Mouse (Mus musculus) spleen, adult 2 months (tissue): ENCODE data around the gene Fndc7. TPM values are rescaled to one million over a fixed set of nuclear protein-coding genes. Genes with fewer than 3 reads are reported as not detected.

Source experiments
- DNase-seq, 2 experiments: peaks; one replicate each; pipeline versions ENCODE4 v3.0.0 to v3.0.0-alpha.2; 2012 to 2021; ENCODE audit warnings: low spot score in 2 of 2, low read depth in 1 of 2
- H3K27ac ChIP-seq: fragments of 200-500 bp; 2 replicates; pipeline ENCODE4 v1.5.1; 2012; ENCODE audit warnings: low read length, inconsistent platforms; ENCODE audit not compliant: insufficient read depth
- H3K27me3 ChIP-seq: fragments of 200-500 bp; 2 replicates; pipeline ENCODE4 v1.6.1; 2012; ENCODE audit warnings: mild to moderate bottlenecking, moderate library complexity, low read length, inconsistent platforms; ENCODE audit not compliant: control insufficient read depth, insufficient read depth
- H3K36me3 ChIP-seq: fragments of 200-500 bp; 2 replicates; pipeline ENCODE4 v1.6.1; 2012; ENCODE audit warnings: mild to moderate bottlenecking, low read length, inconsistent platforms; ENCODE audit not compliant: control insufficient read depth, insufficient read depth
- H3K4me1 ChIP-seq: fragments of 200-500 bp; 2 replicates; pipeline ENCODE4 v1.6.1; 2011; ENCODE audit warnings: inconsistent platforms; ENCODE audit not compliant: control insufficient read depth, insufficient read depth, insufficient read length
- H3K4me3 ChIP-seq: fragments of 200-500 bp; 2 replicates; pipeline ENCODE4 v1.5.1; 2011; ENCODE audit warnings: mild to moderate bottlenecking, inconsistent platforms; ENCODE audit not compliant: insufficient read depth, insufficient read length; ENCODE audit errors: extremely low read depth
- CTCF ChIP-seq: fragments of 200-500 bp; IDR thresholded peaks from 2 replicates; pipeline ENCODE4 v1.5.1; 2011; ENCODE audit warnings: mild to moderate bottlenecking, inconsistent platforms; ENCODE audit not compliant: insufficient read depth, insufficient read length, insufficient replicate concordance; ENCODE audit errors: extremely low read depth
- POLR2A ChIP-seq: fragments of 200-500 bp; IDR thresholded peaks from 2 replicates; pipeline ENCODE4 v1.6.1; 2011; ENCODE audit warnings: low read depth, low read length, inconsistent platforms
- WGBS: fragments of 180-500 bp; shearing (Covaris S2); methylation state at CpG from one replicate; pipeline ENCODE4 v1.1.7; 2018; 5-methylcytosine and 5-hydroxymethylcytosine counted together
- polyA plus RNA-seq: library from polyadenylated mRNA; depleted of rRNA; stranded (reverse); fragments of >200 nt; gene quantifications from 2 replicates; pipeline ENCODE4 v1.2.3, GENCODE M21; 2012; rRNA removed

Gene Fndc7
- polyA plus RNA-seq: 1.7 and 2.0 TPM in 2 replicates

DNA sequence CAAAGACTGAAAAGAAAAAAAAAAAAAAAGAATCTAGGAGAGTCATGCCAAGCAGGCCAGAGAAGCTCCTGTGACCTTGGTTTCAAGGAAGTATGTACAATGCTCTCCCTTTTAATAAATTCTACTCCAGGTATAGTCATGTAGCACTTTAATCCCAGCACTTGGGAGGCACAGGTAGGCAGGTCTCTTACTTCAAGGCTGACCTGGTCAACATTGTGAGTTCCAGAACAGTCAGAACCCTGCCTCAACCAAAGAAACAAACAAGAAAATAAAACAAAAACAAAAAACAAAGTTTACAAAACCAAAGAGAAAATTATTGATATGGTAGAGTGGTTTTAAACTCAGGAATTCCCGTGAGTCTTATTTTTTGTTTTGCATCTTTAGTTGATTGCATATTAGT is at the start of gene Fndc7:
Fndc7 (minus strand) TSS at position 101 of the 400 bp plus-strand sequence.
- WGBS: 91% methylated on average over 1 of the region's 1 CpGs
- no peak within 1 kb of the TSS for H3K27ac ChIP-seq
- TF ChIP-seq POLR2A (no peak), CTCF (no peak)
- H3K27me3 ChIP-seq: no peaks in the 10 kb centered on the region
- peaks cover 14% of the 10 kb centered on the region; the same call in 1 of the 2 replicates for H3K4me1 ChIP-seq
- no peaks in the 10 kb centered on the region for H3K36me3 ChIP-seq
- DNase-seq: no peak
- no peak within 1 kb of the TSS for H3K4me3 ChIP-seq

DNA sequence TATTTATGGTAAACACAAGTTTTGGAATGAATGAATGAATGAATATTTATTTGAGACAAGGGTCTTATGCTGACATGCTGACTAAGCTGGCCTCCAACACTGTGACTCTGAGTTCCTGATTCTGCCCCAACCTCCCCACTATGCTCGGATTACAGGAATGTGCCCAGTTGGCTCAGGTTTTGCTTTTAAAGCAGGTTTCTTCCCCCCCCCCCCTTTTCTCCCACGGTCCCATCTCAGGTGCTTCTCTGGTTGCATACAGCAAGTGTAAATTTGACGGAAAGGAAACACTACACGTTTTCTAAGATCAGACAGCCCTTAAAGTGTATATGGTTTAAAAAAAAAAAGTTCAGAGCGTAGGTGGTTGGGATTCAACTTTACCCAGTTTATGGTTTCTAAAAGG is 49.8 kb upstream of the Fndc7 start, which contains the start of gene Henmt1:
Henmt1 (plus strand) TSS at position 301 of the 400 bp plus-strand sequence.
- no peak for DNase-seq
- Histone ChIP-seq H3K36me3 (no peaks in the 10 kb centered on the region), H3K4me3 (peak within 1 kb of the TSS; percentile 12; the same call in 1 of the 2 replicates), H3K27ac (no peak within 1 kb of the TSS), H3K27me3 (no peaks in the 10 kb centered on the region), H3K4me1 (peaks cover 3% of the 10 kb centered on the region; the same call in 1 of the 2 replicates)
- WGBS: 77% methylated on average over 5 of the region's 5 CpGs
- TF ChIP-seq POLR2A (no peak), CTCF (no peak)

GRCm38 (mm10) chr3:108938691-108939090 is 48.9 kb upstream of the Fndc7 start:
- DNase-seq: no peak
- no peak overlapping the region for H3K27ac ChIP-seq
- WGBS: 82% methylated on average over 5 of the region's 5 CpGs
- H3K4me3 ChIP-seq: no peak overlapping the region
- no peak for TF ChIP-seq POLR2A
- TF ChIP-seq CTCF: no peak
- H3K27me3 ChIP-seq: no peaks in the 10 kb centered on the region
- H3K4me1 ChIP-seq: peaks cover 3% of the 10 kb centered on the region; the same call in 1 of the 2 replicates
- no peaks in the 10 kb centered on the region for H3K36me3 ChIP-seq

GRCm38 (mm10) chr3:108933557-108933956 is 43.7 kb upstream of the Fndc7 start:
- H3K4me3 ChIP-seq: no peak overlapping the region
- no peaks in the 10 kb centered on the region for H3K4me1 ChIP-seq
- no peak for TF ChIP-seq CTCF
- H3K27ac ChIP-seq: no peak overlapping the region
- no peak for DNase-seq
- no peaks in the 10 kb centered on the region for H3K27me3 ChIP-seq
- WGBS: 91% methylated on average over 6 of the region's 6 CpGs
- no peaks in the 10 kb centered on the region for H3K36me3 ChIP-seq

GRCm38 (mm10) chr3:108926308-108926707 is 36.5 kb upstream of the Fndc7 start:
- H3K27ac ChIP-seq: no peak overlapping the region
- WGBS: 89% methylated on average over 1 of the region's 1 CpGs

GRCm38 (mm10) chr3:108925677-108926076 is 35.9 kb upstream of the Fndc7 start:
- Histone ChIP-seq H3K4me3 (no peak overlapping the region), H3K4me1 (no peaks in the 10 kb centered on the region), H3K27me3 (no peaks in the 10 kb centered on the region), H3K36me3 (no peaks in the 10 kb centered on the region), H3K27ac (no peak overlapping the region)
- WGBS: 95% methylated on average over 4 of the region's 4 CpGs
- DNase-seq: no peak
- TF ChIP-seq POLR2A: no peak
- no peak for TF ChIP-seq CTCF

More at GRCm38 (mm10) chr3:108926308-108926707, 36.5 kb upstream of the Fndc7 start:
- no peak overlapping the region for H3K4me3 ChIP-seq
- no peak for DNase-seq
- TF ChIP-seq CTCF (no peak), POLR2A (no peak)
- H3K27me3 ChIP-seq: no peaks in the 10 kb centered on the region
- H3K36me3 ChIP-seq: no peaks in the 10 kb centered on the region
- no peaks in the 10 kb centered on the region for H3K4me1 ChIP-seq

DNA sequence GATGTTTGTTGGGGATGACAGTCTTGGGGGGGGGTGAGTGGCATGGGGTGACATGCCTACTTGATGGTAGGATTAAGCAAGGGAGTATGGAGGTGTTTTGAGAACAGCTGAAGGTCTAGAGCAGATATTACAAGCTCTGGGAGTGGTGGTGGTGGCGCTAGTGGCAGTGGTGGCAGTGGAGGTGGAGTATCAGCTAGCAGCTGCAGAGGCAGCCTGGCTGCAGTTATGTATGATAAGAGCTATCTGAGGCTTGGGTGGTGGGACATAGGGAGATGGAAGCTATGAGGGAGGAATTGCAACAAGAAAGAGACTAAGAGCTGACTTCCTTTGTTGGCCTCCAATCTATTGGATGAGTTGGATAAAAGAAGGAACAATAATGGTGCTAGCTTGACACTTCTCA is 32.0 kb upstream of the Fndc7 start:
- DNase-seq: no peak
- Histone ChIP-seq H3K27ac (no peak overlapping the region), H3K27me3 (no peaks in the 10 kb centered on the region), H3K36me3 (no peaks in the 10 kb centered on the region), H3K4me1 (no peaks in the 10 kb centered on the region), H3K4me3 (no peak overlapping the region)
- TF ChIP-seq POLR2A: no peak
- WGBS: 76% methylated on average over 1 of the region's 1 CpGs
